32 mouse cellular contexts compared by ENCODE assay signal in the genomic region with DNA sequence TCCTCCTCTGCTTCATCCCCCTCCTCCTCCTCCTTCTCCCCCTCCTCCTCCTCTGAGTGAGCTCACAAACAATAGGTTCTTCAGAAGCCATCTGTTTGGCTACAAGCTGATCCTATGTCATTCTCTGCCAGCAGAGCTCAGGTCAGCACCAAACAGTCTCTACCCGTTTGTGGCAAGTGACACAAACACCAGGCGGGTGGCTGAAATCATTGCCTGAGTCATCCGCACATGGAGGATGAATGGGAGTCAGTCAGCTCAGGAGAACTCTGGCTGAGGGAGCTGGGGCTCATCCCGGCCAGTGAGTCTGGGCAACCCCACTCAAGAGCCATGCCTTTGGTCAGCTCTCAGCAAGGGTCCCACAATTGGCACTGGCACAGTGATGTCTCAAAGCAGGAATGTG. TPM values are rescaled to one million over a fixed set of nuclear protein-coding genes. Genes with fewer than 3 reads are reported as not detected.
DNase-seq lines count a peak whose midpoint lies in the region; ATAC-seq lines count a peak whose summit lies in the region.
"Had no signal": no experiment of that assay in that cellular context is flagged by ENCODE, and none has a peak within 500 bp of the region (broad histone marks: within the 10 kb centered on the region; RNA-seq: fewer than 3 reads in every experiment).

No protein-coding gene starts in this region.

- ATAC-seq in megakaryocyte-erythroid progenitor cell, adult 5-6 weeks (replicated peaks; ENCODE audit: low FRiP score, low TSS enrichment, poor library complexity, severe bottlenecking): no peak
- ATAC-seq: activated CD4-positive, CD25-positive, alpha-beta regulatory T cell, adult 4 months; CD4-positive, CD25-positive, alpha-beta regulatory T cell, adult 4 months; forebrain, postnatal 0 days; inflammation-experienced regulatory T-cells, adult 6 months; midbrain, embryonic 16.5 days had no signal

- peak; percentile 56 for DNase-seq in adrenal gland, adult 2 months
- no peak for DNase-seq in adrenal gland, postnatal 14 days
- DNase-seq in layer of hippocampus, adult 11-12 months (ENCODE audit: low spot score): peak; percentile 51
- DNase-seq in layer of hippocampus, postnatal 25 days (ENCODE audit: extremely low spot score in 1 of 2, low spot score in 1 of 2): no peak
- DNase-seq in retina, postnatal 1 day: peak; percentile 30
- no peak for DNase-seq in retina, embryonic 14.5 days (ENCODE audit: low spot score)
- DNase-seq in layer of hippocampus, postnatal 36 days: peak; percentile 28 to 35
- DNase-seq: adrenal gland, postnatal 25 days; cerebellum, adult 11 months; cerebellum, postnatal 10 days; forebrain, postnatal 0 days; gastrocnemius, postnatal 14 days; heart, postnatal 14 days; kidney, adult 11 months; kidney, postnatal 25 days; lung, embryonic 14.5 days; spleen, adult 18-20 months; thymus, adult 18-20 months; thymus, postnatal 36 days had no signal

RNA-seq across cellular contexts. Expression of gene Olig1, which starts 10.9 kb away (rescaled TPM):
- under 1 TPM; 0.37 to 0.86 TPM for total RNA-seq in adrenal gland, adult 2 months (2021)
- polyA plus RNA-seq in adrenal gland, adult 2 months (2012; rRNA removed): 0.49 and 2.2 TPM in 2 replicates
- total RNA-seq in adrenal gland, postnatal 14 days (2021): 1.1 and 1.2 TPM in 2 replicates
- 100 to 1,000 TPM; 160 to 181 TPM for total RNA-seq in layer of hippocampus, postnatal 25 days (2021)
- 100 to 1,000 TPM; 128 to 134 TPM for total RNA-seq in layer of hippocampus, postnatal 36 days (2021)
- total RNA-seq in megakaryocyte-erythroid progenitor cell, adult 5-6 weeks (2014; fragmentation: Nextera tagmentation): not detected in 2 replicates
- not detected in 2 replicates for total RNA-seq in megakaryocyte-erythroid progenitor cell, adult 5-6 weeks (2017)
- total RNA-seq: gastrocnemius, postnatal 14 days; granulocyte monocyte progenitor cell, adult 5-6 weeks; heart, postnatal 14 days; megakaryocyte progenitor cell, adult 5-6 weeks had no signal
- polyA plus RNA-seq: activated CD4-positive, CD25-positive, alpha-beta regulatory T cell, adult 4 months; CD4-positive, CD25-positive, alpha-beta regulatory T cell, adult 4 months; heart, embryonic 14.5 days; inflammation-experienced regulatory T-cells, adult 6 months; kidney, embryonic 14.5 days had no signal

RNA-seq across cellular contexts. Expression of gene Olig2, which starts 55.3 kb away (rescaled TPM):
- not detected for total RNA-seq in adrenal gland, adult 2 months (2021)
- not detected in 2 replicates for polyA plus RNA-seq in adrenal gland, adult 2 months (2012; rRNA removed)
- 0.15 TPM in 1 of 2 replicates, not detected in the other for total RNA-seq in adrenal gland, postnatal 14 days (2021)
- total RNA-seq in layer of hippocampus, postnatal 25 days (2021): 10 to 100 TPM; 37.2 to 38.6 TPM
- total RNA-seq in layer of hippocampus, postnatal 36 days (2021): 10 to 100 TPM; 29.1 to 33.7 TPM
- not detected in 2 replicates for total RNA-seq in megakaryocyte-erythroid progenitor cell, adult 5-6 weeks (2014; fragmentation: Nextera tagmentation)
- not detected in 2 replicates for total RNA-seq in megakaryocyte-erythroid progenitor cell, adult 5-6 weeks (2017)
- total RNA-seq: adrenal gland, postnatal 25 days; gastrocnemius, postnatal 14 days; granulocyte monocyte progenitor cell, adult 5-6 weeks; heart, postnatal 14 days; liver, adult 2 months; megakaryocyte progenitor cell, adult 5-6 weeks had no signal
- polyA plus RNA-seq: activated CD4-positive, CD25-positive, alpha-beta regulatory T cell, adult 4 months; CD4-positive, CD25-positive, alpha-beta regulatory T cell, adult 4 months; heart, embryonic 14.5 days; inflammation-experienced regulatory T-cells, adult 6 months; kidney, embryonic 14.5 days; limb, embryonic 12.5 days; liver, adult 2 months; liver, embryonic 15.5 days; lung, embryonic 14.5 days; stomach, embryonic 16.5 days had no signal

Comparison
In these comparisons a context has a peak if more than half of its experiments do, and no peak if none do; other contexts are left out.
1. DNase-seq: peak in adrenal gland, adult 2 months (single experiment), layer of hippocampus, adult 11-12 months (single experiment), retina, postnatal 1 day (single experiment) and layer of hippocampus, postnatal 36 days (2 of 2); none in adrenal gland, postnatal 14 days (single experiment), layer of hippocampus, postnatal 25 days (0 of 2) and retina, embryonic 14.5 days (single experiment).
2. RNA of gene Olig1, which starts 10.9 kb away (total RNA-seq): 160 to 181 TPM in layer of hippocampus, postnatal 25 days and 128 to 134 TPM in layer of hippocampus, postnatal 36 days; 1.1 to 1.2 TPM in adrenal gland, postnatal 14 days, 0.37 to 0.86 TPM in adrenal gland, adult 2 months and not detected in megakaryocyte-erythroid progenitor cell, adult 5-6 weeks; every median in the first group is over 10 times any median in the second.
3. RNA of gene Olig2, which starts 55.3 kb away (total RNA-seq): 37.2 to 38.6 TPM in layer of hippocampus, postnatal 25 days and 29.1 to 33.7 TPM in layer of hippocampus, postnatal 36 days; not detected in adrenal gland, adult 2 months, 0.15 TPM in adrenal gland, postnatal 14 days and not detected in megakaryocyte-erythroid progenitor cell, adult 5-6 weeks; every median in the first group is over 10 times any median in the second.